In genomic region chr15:13304562-13304961, GRCm38 (mm10) we compare ENCODE assay signal across 16 mouse cellular contexts.
DNase-seq lines count a peak whose midpoint lies in the region; ATAC-seq lines count a peak whose summit lies in the region.
"Had no signal": no experiment of that assay in that cellular context is flagged by ENCODE, and none has a peak within 500 bp of the region (broad histone marks: within the 10 kb centered on the region; RNA-seq: fewer than 3 reads in every experiment).

No protein-coding gene starts in this region.

- ATAC-seq in liver, embryonic 12.5 days, result no peak
- ATAC-seq: intestine, embryonic 15.5 days had no signal

- H3K4me2 ChIP-seq in liver, embryonic 12.5 days, result no peak overlapping the region
- H3K4me2 ChIP-seq: hindbrain, embryonic 15.5 days; intestine, embryonic 15.5 days; liver, embryonic 15.5 days; midbrain, embryonic 11.5 days had no signal

- no peaks in the 10 kb centered on the region for H3K4me1 ChIP-seq in liver, embryonic 12.5 days
- H3K4me1 ChIP-seq: hindbrain, embryonic 15.5 days; intestine, embryonic 15.5 days; liver, embryonic 15.5 days had no signal

- peak; percentile 11 for DNase-seq in layer of hippocampus, adult 11-12 months (ENCODE audit: low spot score)
- DNase-seq in layer of hippocampus, postnatal 10 days (ENCODE audit: low spot score in 2 of 2), result no peak
- DNase-seq in right cerebral cortex, adult 2 months (ENCODE audit: low spot score in 2 of 2), result peak; percentile 14 to 21
- DNase-seq in right cerebral cortex, postnatal 36 days (ENCODE audit: low spot score in 2 of 2), result no peak
- peak; percentile 43 for DNase-seq in cerebellum, adult 9-11 months
- peak; percentile 71 for DNase-seq in telencephalon, adult 2 months (ENCODE audit: low read depth, low spot score)
- no peak for DNase-seq in heart, adult 11 months
- DNase-seq: heart, adult 2 months; heart, postnatal 4 days; kidney, postnatal 4 days; thymus, postnatal 36 days had no signal

- H3K36me3 ChIP-seq in liver, embryonic 12.5 days, result no peaks in the 10 kb centered on the region
- H3K36me3 ChIP-seq: hindbrain, embryonic 15.5 days; intestine, embryonic 15.5 days; liver, embryonic 15.5 days had no signal

- 65% methylated on average over 6 of the region's 6 CpGs for WGBS in liver, embryonic 12.5 days (ENCODE audit: insufficient replicate concordance)

- no peaks in the 10 kb centered on the region for H3K27me3 ChIP-seq in liver, embryonic 12.5 days (replicated peaks)
- H3K27me3 ChIP-seq: hindbrain, embryonic 15.5 days; intestine, embryonic 15.5 days; liver, embryonic 15.5 days had no signal

- no peaks in the 10 kb centered on the region for H3K9me3 ChIP-seq in liver, embryonic 12.5 days (replicated peaks)
- H3K9me3 ChIP-seq: hindbrain, embryonic 15.5 days; intestine, embryonic 15.5 days; liver, embryonic 15.5 days had no signal

- H3K27ac ChIP-seq in liver, embryonic 12.5 days, result no peak overlapping the region
- H3K27ac ChIP-seq: heart, adult 2 months; hindbrain, embryonic 15.5 days; intestine, embryonic 15.5 days; liver, embryonic 15.5 days had no signal

- H3K9ac ChIP-seq in liver, embryonic 12.5 days, result no peak overlapping the region
- H3K9ac ChIP-seq: hindbrain, embryonic 15.5 days; intestine, embryonic 15.5 days; liver, embryonic 15.5 days had no signal

- no peak overlapping the region for H3K4me3 ChIP-seq in liver, embryonic 12.5 days
- H3K4me3 ChIP-seq: heart, adult 2 months; hindbrain, embryonic 15.5 days; intestine, embryonic 15.5 days; liver, embryonic 15.5 days had no signal

Comparison
In these comparisons a context has a peak if more than half of its experiments do, and no peak if none do; other contexts are left out.
1. DNase-seq: peak in layer of hippocampus, adult 11-12 months (single experiment), right cerebral cortex, adult 2 months (2 of 2), cerebellum, adult 9-11 months (single experiment) and telencephalon, adult 2 months (single experiment); none in layer of hippocampus, postnatal 10 days (0 of 2), right cerebral cortex, postnatal 36 days (0 of 2) and heart, adult 11 months (single experiment).